Mouse (Mus musculus) MEL (cell line): ENCODE results near the gene Nat8f1.

Experiments
- CHD2 ChIP-seq: IDR thresholded peaks from 2 replicates; pipeline ENCODE4 v1.6.1; 2011; ENCODE audit warnings: low read length, improper control_type of control experiment
- CTCF ChIP-seq, 3 experiments: IDR thresholded peaks in 2 of 3; conservative IDR thresholded peaks in 1 of 3; 2 replicates each; pipeline ENCODE4 v1.5.1; 2011 to 2012; ENCODE audit warnings: low read length in 3 of 3, low read depth in 2 of 3, mild to moderate bottlenecking in 2 of 3, improper control_type of control experiment in 1 of 3, inconsistent platforms in 1 of 3, mixed read lengths in 1 of 3, moderate library complexity in 1 of 3; ENCODE audit not compliant: control insufficient read depth in 1 of 3, insufficient read depth in 1 of 3, poor library complexity in 1 of 3, severe bottlenecking in 1 of 3
- JUND ChIP-seq: IDR thresholded peaks from 2 replicates; pipeline ENCODE4 v1.6.1; 2011; ENCODE audit warnings: low read depth, mild to moderate bottlenecking, improper control_type of control experiment, low read length
- POLR2A ChIP-seq, 2 experiments: IDR thresholded peaks; 2 replicates each; pipeline ENCODE4 v1.6.1; 2011 to 2012; ENCODE audit warnings: low read length in 2 of 2, mild to moderate bottlenecking in 2 of 2, control low read depth in 1 of 2, improper control_type of control experiment in 1 of 2, low read depth in 1 of 2, moderate library complexity in 1 of 2; ENCODE audit not compliant: control insufficient read depth in 1 of 2, insufficient read depth in 1 of 2, poor library complexity in 1 of 2
- ZKSCAN1 ChIP-seq: IDR thresholded peaks from 2 replicates; pipeline ENCODE4 v1.6.1; 2012; ENCODE audit warnings: low read depth, mild to moderate bottlenecking, inconsistent platforms, low read length, improper control_type of control experiment, moderate library complexity

DNA sequence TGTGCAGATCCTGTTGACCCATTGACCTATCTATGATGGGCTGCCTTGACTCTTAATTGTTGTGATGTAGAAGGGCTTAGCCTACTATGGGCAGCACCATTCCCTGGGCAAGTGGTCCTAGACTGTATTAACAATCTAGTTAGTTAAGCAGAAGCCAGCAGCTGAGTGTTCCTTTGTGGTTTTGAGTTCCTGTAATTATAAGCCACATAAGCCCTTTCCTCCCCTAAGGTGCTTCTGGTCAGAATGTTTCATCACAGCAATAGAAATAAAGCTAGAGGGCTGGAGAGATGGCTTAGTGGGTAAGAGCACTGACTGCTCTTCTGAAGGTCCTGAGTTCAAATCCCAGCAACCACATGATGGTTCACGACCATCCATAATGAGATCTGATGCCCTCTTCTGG is 8.2 kb upstream of the Nat8f1 start:
- TF ChIP-seq JUND (no peak), CHD2 (no peak), CTCF (IDR thresholded peaks at IDR 0.05 in 2 of 3, conservative IDR thresholded peaks at IDR 0.05 in 1 of 3; ENCODE audit: control insufficient read depth in 1 of 3, insufficient read depth in 1 of 3, low read depth in 2 of 3, low read length in 3 of 3, poor library complexity in 1 of 3, severe bottlenecking in 1 of 3) (no peak), ZKSCAN1 (no peak), POLR2A (IDR thresholded peaks at IDR 0.05; ENCODE audit: control insufficient read depth in 1 of 2, insufficient read depth in 1 of 2, low read depth in 1 of 2, low read length in 2 of 2, poor library complexity in 1 of 2) (no peak)
